Mouse (Mus musculus): ENCODE results near the gene 4933416C03Rik.

The 4933416C03Rik gene

DNA sequence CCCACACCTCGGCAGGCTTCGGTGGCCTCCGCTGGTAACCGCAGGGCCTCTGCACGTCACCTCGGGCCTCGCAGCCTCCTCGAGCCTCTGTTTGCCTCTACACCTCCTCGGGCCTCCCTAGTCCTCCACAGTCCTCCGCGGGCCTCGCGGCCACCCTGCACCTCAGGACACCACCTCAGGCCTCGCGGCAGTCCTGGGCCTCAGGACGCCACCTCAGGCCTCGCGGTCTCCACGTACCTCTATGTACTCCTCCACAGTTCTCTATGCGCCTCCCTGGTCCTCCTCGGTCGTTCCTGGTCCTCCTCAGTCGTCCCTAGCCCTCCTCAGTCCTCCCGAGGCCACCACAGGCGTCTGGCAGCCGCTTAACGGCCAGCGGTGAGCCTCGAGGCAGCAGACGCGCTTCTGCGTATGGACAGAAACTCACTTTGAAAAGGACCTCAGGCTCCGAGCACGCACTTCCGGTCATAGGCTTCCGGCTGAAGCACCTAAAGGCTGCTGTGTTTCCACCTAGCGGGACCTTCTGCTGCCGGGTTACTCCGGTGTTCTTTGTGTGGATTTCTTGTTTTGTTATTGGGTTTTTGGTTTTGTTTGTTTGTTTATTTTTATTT lies at the start of gene 4933416C03Rik:
TSS of gene 4933416C03Rik (minus strand) at position 51 of the 608 bp plus-strand sequence.
- no peak for DNase-seq

- DNase-seq, result no peak
These were observed 48.6 kb upstream of the 4933416C03Rik start for GRCm38 (mm10) chr10:116162338-116162737.

GRCm38 (mm10) chr10:116156699-116157098 lies 43.0 kb upstream of the 4933416C03Rik start:
- DNase-seq, result no peak

DNA sequence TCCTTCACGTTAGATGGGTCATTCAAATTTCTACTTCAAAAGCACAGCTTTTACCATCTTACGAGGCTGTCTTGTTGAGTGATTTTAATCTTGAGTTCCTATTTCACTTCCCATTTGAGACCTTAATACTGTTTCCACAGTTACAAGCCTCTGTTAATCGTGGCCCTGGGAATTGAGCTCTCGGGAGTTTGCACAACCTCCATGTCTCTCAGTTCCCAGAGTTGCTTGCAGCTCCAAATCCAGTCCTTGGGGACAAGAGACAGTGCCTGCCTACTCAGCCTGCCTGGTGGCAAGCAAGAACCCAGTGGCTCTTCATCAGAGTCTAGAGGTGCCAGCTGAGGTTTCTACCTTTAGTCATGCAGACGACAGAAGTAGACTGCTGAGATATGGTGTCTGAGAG lies 41.0 kb upstream of the 4933416C03Rik start:
- DNase-seq, result no peak

DNA sequence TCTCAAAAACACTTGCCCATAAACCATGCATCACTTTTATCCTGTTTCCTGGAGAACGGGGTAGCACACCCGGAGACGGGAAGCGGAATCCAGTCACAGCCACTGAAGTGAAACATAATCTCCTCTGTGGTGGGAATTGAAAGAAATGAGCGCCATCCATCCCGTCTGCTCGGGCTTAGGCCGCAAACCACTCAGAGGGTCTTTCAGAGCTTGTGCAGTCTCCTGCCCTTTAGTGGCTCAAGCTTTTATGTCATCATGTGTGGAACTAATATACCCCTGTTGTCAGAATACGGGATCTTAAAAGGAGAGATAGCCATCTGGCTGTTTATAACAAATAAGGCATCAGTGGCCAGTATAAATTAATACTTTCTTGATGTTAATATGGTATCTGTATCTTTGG lies 32.4 kb upstream of the 4933416C03Rik start:
- DNase-seq, result no peak

GRCm38 (mm10) chr10:116143684-116144083 lies 30.0 kb upstream of the 4933416C03Rik start:
- DNase-seq, result no peak

DNA sequence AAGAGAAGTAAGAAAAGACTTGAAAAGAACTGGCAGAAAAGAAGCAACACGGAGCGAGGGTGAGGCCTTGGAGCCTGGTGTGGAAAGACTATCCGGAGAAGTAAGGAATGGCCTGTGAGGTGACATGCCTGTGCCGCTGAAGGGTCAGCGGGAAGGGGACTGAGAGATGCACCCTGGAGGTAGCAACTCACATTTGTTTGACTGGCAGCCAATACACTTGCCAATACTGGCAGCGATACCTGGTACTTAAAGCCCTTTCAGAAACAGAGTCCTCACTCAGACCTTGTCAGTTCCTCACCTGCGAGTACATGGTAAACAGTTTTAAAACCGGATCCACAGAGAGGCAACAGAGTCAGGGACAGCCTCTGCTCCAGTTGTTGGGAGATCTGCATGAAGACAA lies 26.5 kb upstream of the 4933416C03Rik start:
- no peak for DNase-seq

- DNase-seq, result no peak
These were observed 21.5 kb upstream of the 4933416C03Rik start for GRCm38 (mm10) chr10:116135187-116135586.

- DNase-seq, result no peak
These were observed 18.5 kb upstream of the 4933416C03Rik start for GRCm38 (mm10) chr10:116132233-116132632.

GRCm38 (mm10) chr10:116131223-116131622 lies 17.5 kb upstream of the 4933416C03Rik start:
- no peak for DNase-seq

DNA sequence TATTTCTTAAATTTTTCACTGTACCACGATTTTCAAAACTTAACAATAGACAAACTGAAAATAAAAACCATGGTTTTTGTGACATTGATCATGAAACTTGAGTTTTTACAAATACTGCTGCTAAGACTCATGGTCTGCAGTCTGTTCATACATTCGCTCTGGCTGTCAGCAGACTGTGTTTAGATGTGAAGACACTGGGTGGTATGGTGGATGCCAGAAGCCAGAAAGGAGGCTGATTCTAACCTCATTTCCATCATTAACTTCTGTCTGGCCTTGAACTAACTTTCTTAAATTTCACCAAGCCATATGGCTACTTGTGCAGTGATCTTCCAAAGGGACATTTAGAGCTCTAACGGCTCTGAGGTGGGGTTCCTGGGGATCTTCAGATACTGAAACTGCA lies 16.7 kb upstream of the 4933416C03Rik start:
- no peak for DNase-seq

GRCm38 (mm10) chr10:116125364-116125763 lies 11.6 kb upstream of the 4933416C03Rik start:
- DNase-seq, result no peak

GRCm38 (mm10) chr10:116123808-116124207 lies 10.1 kb upstream of the 4933416C03Rik start:
- no peak for DNase-seq

DNA sequence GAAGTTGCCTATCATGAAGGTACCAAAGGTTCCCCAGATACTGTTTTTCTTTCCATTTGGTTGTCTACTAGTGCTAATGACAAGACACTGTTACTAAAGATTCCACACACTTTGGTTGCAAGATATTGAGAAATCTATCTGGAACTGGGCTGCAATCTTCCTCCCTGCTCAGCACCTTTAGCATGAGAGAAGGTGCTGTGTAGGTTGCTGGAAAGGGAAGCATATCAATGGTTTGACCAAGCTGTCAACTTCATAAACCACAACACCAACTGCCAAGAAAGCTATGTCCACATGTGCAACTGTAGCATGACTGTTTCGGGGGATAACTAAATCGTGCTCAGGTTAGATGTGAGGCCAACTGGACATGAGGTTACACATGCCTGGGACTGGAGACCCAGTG lies 7.7 kb upstream of the 4933416C03Rik start:
- no peak for DNase-seq

GRCm38 (mm10) chr10:116117060-116117459 lies 3.3 kb upstream of the 4933416C03Rik start:
- DNase-seq, result no peak

DNA sequence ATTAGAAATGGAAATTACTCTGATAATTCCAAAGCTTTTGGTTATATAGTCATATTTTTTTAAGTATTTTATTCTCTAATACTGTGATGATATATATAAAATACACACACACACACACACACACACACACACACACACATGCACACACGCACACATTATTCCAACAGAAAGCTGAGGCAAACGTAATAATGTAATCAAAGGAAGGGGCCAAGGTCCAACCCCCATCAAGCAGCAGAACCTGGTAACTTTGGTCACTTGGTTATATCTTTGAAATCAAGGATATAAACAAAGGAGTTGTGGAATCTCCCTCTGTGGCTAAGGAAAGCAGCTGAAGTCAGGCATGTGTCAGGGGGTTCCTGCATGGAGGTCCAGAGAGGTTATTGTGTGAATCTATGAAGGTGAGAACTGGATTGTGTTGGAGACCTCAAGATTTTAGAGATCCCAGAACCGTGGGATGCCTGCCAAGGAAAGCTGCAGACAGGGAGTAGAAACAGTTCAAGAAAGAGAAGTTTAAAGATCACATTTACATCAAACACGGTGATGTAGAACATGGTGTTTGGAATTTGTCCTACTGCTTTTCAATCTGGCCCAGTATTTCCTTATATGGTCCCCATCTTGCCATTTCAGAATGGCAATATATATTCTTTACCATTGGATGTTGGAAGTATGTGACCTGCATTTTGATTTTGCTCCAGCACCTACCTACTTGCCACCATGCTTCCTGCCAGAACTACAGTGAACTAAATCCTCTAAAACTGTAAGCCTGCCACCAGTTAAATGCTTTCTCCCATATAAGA lies 2.4 kb upstream of the 4933416C03Rik start:
- DNase-seq, result no peak

DNA sequence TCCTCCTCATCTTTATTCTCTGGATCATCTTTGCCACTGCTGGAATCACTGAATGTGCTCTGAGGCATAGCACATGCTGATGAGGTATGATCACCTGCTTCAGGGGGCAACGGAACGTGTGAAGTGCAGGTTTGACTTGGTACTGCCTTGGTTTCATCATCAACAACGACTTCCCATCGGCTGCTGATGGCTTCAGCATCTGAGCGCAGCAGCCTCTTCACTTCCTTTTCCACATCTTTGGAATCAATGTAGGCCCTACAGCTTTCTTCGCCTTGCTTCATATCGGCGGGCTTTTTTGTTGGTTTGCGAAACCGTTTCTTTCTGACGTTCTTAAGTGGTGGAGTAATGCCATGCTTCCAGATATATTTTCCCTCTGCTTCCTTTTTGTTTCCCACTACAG lies 849 bp downstream of the 4933416C03Rik start:
- no peak for DNase-seq

- no peak for DNase-seq
These were observed 5.0 kb downstream of the 4933416C03Rik start for GRCm38 (mm10) chr10:116108730-116109129.

DNA sequence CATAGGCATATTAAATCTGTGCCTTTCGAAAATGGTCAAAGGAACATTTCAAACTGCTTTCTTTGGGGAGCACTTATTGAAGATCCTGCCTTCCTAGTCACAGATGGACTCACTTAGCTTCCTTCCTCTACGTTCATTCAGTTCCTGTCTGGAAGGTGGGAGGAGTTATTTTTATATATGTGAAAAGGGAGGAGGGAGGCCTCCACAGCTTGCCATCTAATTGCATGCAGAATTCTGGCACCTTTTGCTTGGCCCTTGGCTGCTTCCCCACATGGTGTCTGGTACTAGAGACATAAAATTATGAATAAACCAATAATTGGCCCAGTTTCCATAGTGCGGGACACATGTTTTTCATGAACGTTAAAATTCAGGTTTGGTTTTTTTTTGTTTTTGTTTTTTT lies 5.5 kb downstream of the 4933416C03Rik start:
- no peak for DNase-seq

GRCm38 (mm10) chr10:116098470-116098869 lies 15.2 kb downstream of the 4933416C03Rik start:
- no peak for DNase-seq

- DNase-seq, result no peak
These were observed 17.3 kb downstream of the 4933416C03Rik start for GRCm38 (mm10) chr10:116096466-116096865.

DNA sequence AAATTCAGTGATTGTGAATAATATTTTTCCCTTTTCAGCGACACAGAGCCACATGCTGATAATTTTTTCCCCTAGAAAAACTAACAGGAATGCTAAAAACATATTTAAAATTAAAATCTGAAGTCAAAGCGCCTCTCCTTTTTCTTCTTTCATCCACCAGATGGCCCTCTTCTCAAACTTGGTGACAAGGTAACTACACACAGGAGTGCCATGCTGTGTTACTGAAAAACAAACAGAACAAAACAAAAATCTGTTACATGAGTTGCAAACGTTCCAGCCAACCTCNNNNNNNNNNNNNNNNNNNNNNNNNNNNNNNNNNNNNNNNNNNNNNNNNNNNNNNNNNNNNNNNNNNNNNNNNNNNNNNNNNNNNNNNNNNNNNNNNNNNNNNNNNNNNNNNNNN lies 29.8 kb downstream of the 4933416C03Rik start:
- DNase-seq, result no peak

DNA sequence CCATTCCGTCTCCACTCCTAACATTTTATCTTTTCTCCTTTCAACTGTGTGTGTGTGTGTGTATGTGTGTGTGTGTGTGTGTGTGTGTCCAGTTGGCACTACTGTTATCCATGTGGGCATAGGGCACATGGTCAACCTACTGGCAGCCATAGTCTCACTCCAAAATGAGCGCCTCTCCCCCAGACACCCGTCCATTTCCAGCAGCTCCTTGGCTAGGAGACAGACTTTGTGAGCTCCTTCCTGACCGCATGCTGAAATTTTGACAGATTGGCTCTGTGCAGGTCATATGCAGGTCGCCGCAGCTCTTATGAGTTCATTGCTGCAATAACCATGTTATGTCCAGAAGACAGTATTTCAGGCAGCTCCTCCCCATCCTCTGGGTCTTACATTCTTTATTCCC lies 32.9 kb downstream of the 4933416C03Rik start:
- no peak for DNase-seq

GRCm38 (mm10) chr10:116079396-116079795 lies 34.3 kb downstream of the 4933416C03Rik start:
- no peak for DNase-seq

GRCm38 (mm10) chr10:116078636-116079035 lies 35.1 kb downstream of the 4933416C03Rik start:
- DNase-seq, result no peak
